Mouse (Mus musculus) right cerebral cortex, postnatal 10 days (tissue): Measurements from ENCODE around the gene Il34.

Experiments used
- DNase-seq, 2 experiments: peaks; one replicate each; pipeline ENCODE4 v3.0.0; 2021; ENCODE audit warnings: low spot score in 2 of 2

Il34 gene

GRCm38 (mm10) chr8:110805669-110806068 lies at the start of gene Il34:
Il34 (minus strand) TSS chr8:110805924.
- no peak for DNase-seq

GRCm38 (mm10) chr8:110851186-110851585 lies 45.5 kb upstream of the Il34 start:
- no peak for DNase-seq

GRCm38 (mm10) chr8:110847645-110848495 lies 42.1 kb upstream of the Il34 start:
- DNase-seq = no peak

GRCm38 (mm10) chr8:110847171-110847549 lies 41.4 kb upstream of the Il34 start:
- DNase-seq = no peak

- peak; percentile 87 to 89 for DNase-seq
Measured at GRCm38 (mm10) chr8:110846405-110847170, 40.9 kb upstream of the Il34 start, which contains the start of the genes Cog4 and Sf3b3. Cog4 (plus strand) TSS chr8:110846600. Sf3b3 (minus strand) TSS chr8:110846787.

- DNase-seq = no peak
Measured at GRCm38 (mm10) chr8:110845821-110846404, 40.2 kb upstream of the Il34 start.

GRCm38 (mm10) chr8:110844941-110845340 lies 39.2 kb upstream of the Il34 start:
- DNase-seq = no peak

- DNase-seq = no peak
Measured at GRCm38 (mm10) chr8:110843207-110843606, 37.5 kb upstream of the Il34 start.

- no peak for DNase-seq
Measured at GRCm38 (mm10) chr8:110842012-110842574, 36.4 kb upstream of the Il34 start.

GRCm38 (mm10) chr8:110831956-110832355 lies 26.2 kb upstream of the Il34 start:
- no peak for DNase-seq

GRCm38 (mm10) chr8:110828511-110828910 lies 22.8 kb upstream of the Il34 start:
- DNase-seq = no peak

GRCm38 (mm10) chr8:110824861-110825260 lies 19.1 kb upstream of the Il34 start:
- no peak for DNase-seq

GRCm38 (mm10) chr8:110821960-110822359 lies 16.2 kb upstream of the Il34 start:
- no peak for DNase-seq

GRCm38 (mm10) chr8:110820257-110820656 lies 14.5 kb upstream of the Il34 start:
- DNase-seq = no peak

- no peak for DNase-seq
Measured at GRCm38 (mm10) chr8:110818593-110818992, 12.9 kb upstream of the Il34 start.

GRCm38 (mm10) chr8:110816990-110817389 lies 11.3 kb upstream of the Il34 start:
- DNase-seq = no peak

- DNase-seq = no peak
Measured at GRCm38 (mm10) chr8:110815308-110815707, 9.6 kb upstream of the Il34 start.

- DNase-seq = no peak
Measured at GRCm38 (mm10) chr8:110813081-110813812, 7.5 kb upstream of the Il34 start.

GRCm38 (mm10) chr8:110812349-110813080 lies 6.8 kb upstream of the Il34 start:
- no peak for DNase-seq

- no peak for DNase-seq
Measured at GRCm38 (mm10) chr8:110811793-110812192, 6.1 kb upstream of the Il34 start.

- DNase-seq = no peak
Measured at GRCm38 (mm10) chr8:110811116-110811515, 5.4 kb upstream of the Il34 start.
